Mouse (Mus musculus) intestine, postnatal 0 days (tissue): ENCODE measurements at regions not wholly inside any gene's neighbourhood (a gene's known extent, or its start where the extent isn't known, plus 50 kb on each side); places are given as distances from the start of the nearest gene placed in this dataset.

ENCODE experiments used
- ATAC-seq: fragments of 200-750 bp; cut with Nextera tagmentation; 2 replicates; pipeline ENCODE4 v1.8.0; 2017; ENCODE audit warnings: mild to moderate bottlenecking, moderate TSS enrichment, moderate library complexity
- H3K27ac ChIP-seq: fragments of 300-500 bp; sonication (generic); 2 replicates; pipeline ENCODE4 v1.5.1; 2014; ENCODE audit warnings: mild to moderate bottlenecking, low read depth, low read length, moderate library complexity
- H3K27me3 ChIP-seq: fragments of 300-500 bp; sonication (generic); replicated peaks from 2 replicates; pipeline ENCODE4 v1.6.1; 2014; ENCODE audit warnings: low read length, mixed read lengths; ENCODE audit not compliant: control insufficient read depth, insufficient read depth
- H3K36me3 ChIP-seq: fragments of 300-500 bp; sonication (generic); 2 replicates; pipeline ENCODE4 v1.6.1; 2014; ENCODE audit warnings: mild to moderate bottlenecking, moderate library complexity; ENCODE audit not compliant: control insufficient read depth, insufficient read depth
- H3K4me1 ChIP-seq: fragments of 300-500 bp; sonication (generic); replicated peaks from 2 replicates; pipeline ENCODE4 v1.6.1; 2014; ENCODE audit warnings: antibody characterized with exemption, low read length, mixed read lengths; ENCODE audit not compliant: control insufficient read depth, insufficient read depth
- H3K4me2 ChIP-seq: fragments of 300-500 bp; sonication (generic); replicated peaks from 2 replicates; pipeline ENCODE4 v1.6.1; 2014; ENCODE audit warnings: low read depth, mild to moderate bottlenecking, moderate library complexity
- H3K4me3 ChIP-seq: fragments of 300-500 bp; sonication (generic); 2 replicates; pipeline ENCODE4 v1.5.1; 2014; ENCODE audit warnings: low read depth, low read length
- H3K9ac ChIP-seq: fragments of 300-500 bp; sonication (generic); 2 replicates; pipeline ENCODE4 v1.6.1; 2014; ENCODE audit warnings: mild to moderate bottlenecking, low read depth, low read length
- H3K9me3 ChIP-seq: fragments of 300-500 bp; sonication (generic); 2 replicates; pipeline ENCODE4 v1.6.1; 2016; ENCODE audit warnings: mixed run types; ENCODE audit not compliant: control insufficient read depth
- CTCF ChIP-seq: sonication (generic); IDR thresholded peaks from 2 replicates; pipeline ENCODE4 v1.5.1; 2016; ENCODE audit warnings: low read depth, mild to moderate bottlenecking, control low read depth, antibody characterized with exemption, moderate library complexity
- WGBS: fragments of 180-500 bp; shearing (Covaris S2); extraction: QIAGEN DNeasy Blood & Tissue Kit; methylation state at CpG from one replicate; pipeline ENCODE4 v1.1.7; 2014; 5-methylcytosine and 5-hydroxymethylcytosine counted together

- H3K36me3 ChIP-seq = no peaks in the 10 kb centered on the region
- H3K9me3 ChIP-seq = no peaks in the 10 kb centered on the region
- H3K27ac ChIP-seq = no peak overlapping the region
- TF ChIP-seq CTCF = no peak
- no peak overlapping the region for H3K9ac ChIP-seq
- ATAC-seq = no peak
- no peak overlapping the region for H3K4me3 ChIP-seq
- no peak overlapping the region for H3K4me2 ChIP-seq
- H3K27me3 ChIP-seq = no peaks in the 10 kb centered on the region
- H3K4me1 ChIP-seq = no peaks in the 10 kb centered on the region
- WGBS = 62% methylated on average over 7 of the region's 7 CpGs
These were observed 75.1 kb upstream of the Nectin1 start for GRCm38 (mm10) chr9:43668731-43669130.

DNA sequence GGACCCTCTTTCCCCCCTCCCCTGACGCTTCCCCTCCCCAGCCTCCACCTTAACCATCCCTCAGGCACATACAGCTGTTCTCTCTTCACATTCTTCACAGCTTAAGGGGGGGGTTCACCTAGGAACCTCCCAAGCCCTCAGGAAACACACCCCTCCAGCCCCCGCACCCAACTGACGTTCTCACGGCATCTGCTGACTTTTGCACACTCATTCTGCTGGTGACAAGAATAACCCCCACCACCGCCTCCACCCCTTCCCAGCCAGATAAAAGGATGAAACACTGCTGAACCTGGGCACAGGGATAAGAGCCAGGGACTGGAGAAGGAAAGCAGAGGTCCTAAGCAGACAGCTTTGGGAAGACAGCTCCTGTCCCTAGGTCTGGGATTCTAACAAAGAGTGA, 73.2 kb upstream of the Nectin1 start:
- Histone ChIP-seq H3K4me3 (no peak overlapping the region), H3K27me3 (no peaks in the 10 kb centered on the region), H3K9me3 (no peaks in the 10 kb centered on the region), H3K4me2 (no peak overlapping the region), H3K9ac (no peak overlapping the region), H3K27ac (no peak overlapping the region), H3K4me1 (no peaks in the 10 kb centered on the region), H3K36me3 (no peaks in the 10 kb centered on the region)
- 53% methylated on average over 5 of the region's 5 CpGs for WGBS
- ATAC-seq = no peak
- TF ChIP-seq CTCF = no peak

GRCm38 (mm10) chr9:43673171-43673680, 70.6 kb upstream of the Nectin1 start:
- Histone ChIP-seq H3K36me3 (no peaks in the 10 kb centered on the region), H3K27me3 (no peaks in the 10 kb centered on the region), H3K4me3 (no peak overlapping the region), H3K4me2 (no peak overlapping the region), H3K27ac (no peak overlapping the region), H3K9ac (no peak overlapping the region), H3K9me3 (no peaks in the 10 kb centered on the region), H3K4me1 (no peaks in the 10 kb centered on the region)
- 37% methylated on average over 4 of the region's 4 CpGs for WGBS
- no peak for TF ChIP-seq CTCF
- ATAC-seq = no peak

GRCm38 (mm10) chr9:43674321-43674720, 69.5 kb upstream of the Nectin1 start:
- TF ChIP-seq CTCF = no peak
- Histone ChIP-seq H3K9me3 (no peaks in the 10 kb centered on the region), H3K27me3 (no peaks in the 10 kb centered on the region), H3K9ac (no peak overlapping the region), H3K4me1 (no peaks in the 10 kb centered on the region), H3K4me2 (no peak overlapping the region), H3K4me3 (no peak overlapping the region), H3K36me3 (no peaks in the 10 kb centered on the region), H3K27ac (no peak overlapping the region)
- 25% methylated on average over 8 of the region's 8 CpGs for WGBS
- ATAC-seq = no peak

DNA sequence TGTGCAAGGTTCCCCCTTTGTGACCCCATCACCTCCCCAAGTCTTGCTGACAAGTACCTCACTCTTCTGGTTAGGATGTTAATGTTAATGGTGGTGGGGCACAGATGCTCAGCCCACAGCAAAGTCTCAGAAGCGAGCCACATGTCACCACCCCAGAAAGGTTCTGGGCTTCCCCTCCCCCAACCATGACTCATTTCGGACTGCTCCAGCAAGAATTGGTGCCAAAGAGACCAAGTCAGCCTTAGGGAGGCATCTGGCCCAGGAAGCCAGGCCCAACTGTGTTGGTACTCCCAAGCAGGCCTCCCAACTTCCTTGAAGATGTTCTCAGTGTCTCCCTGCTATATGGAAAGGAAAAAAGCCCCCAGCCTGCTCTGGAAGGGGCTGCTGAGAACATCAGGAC, 67.8 kb upstream of the Nectin1 start:
- no peaks in the 10 kb centered on the region for H3K27me3 ChIP-seq
- no peak overlapping the region for H3K27ac ChIP-seq
- no peaks in the 10 kb centered on the region for H3K9me3 ChIP-seq
- no peaks in the 10 kb centered on the region for H3K36me3 ChIP-seq
- no peaks in the 10 kb centered on the region for H3K4me1 ChIP-seq
- no peak overlapping the region for H3K4me3 ChIP-seq
- H3K4me2 ChIP-seq = no peak overlapping the region
- ATAC-seq = no peak
- no peak overlapping the region for H3K9ac ChIP-seq
- WGBS = 80% methylated on average over 2 of the region's 2 CpGs
- no peak for TF ChIP-seq CTCF

- 33% methylated on average over 17 of the region's 17 CpGs for WGBS
- H3K27me3 ChIP-seq = no peaks in the 10 kb centered on the region
- no peak for ATAC-seq
These were observed 64.5 kb upstream of the Nectin1 start for GRCm38 (mm10) chr9:43679331-43679730.

GRCm38 (mm10) chr9:43681317-43681716, 62.5 kb upstream of the Nectin1 start:
- H3K4me3 ChIP-seq = no peak overlapping the region
- H3K9ac ChIP-seq = no peak overlapping the region
- H3K9me3 ChIP-seq = no peaks in the 10 kb centered on the region
- ATAC-seq = no peak
- no peak overlapping the region for H3K27ac ChIP-seq
- H3K4me1 ChIP-seq = no peaks in the 10 kb centered on the region
- 68% methylated on average over 3 of the region's 3 CpGs for WGBS
- H3K27me3 ChIP-seq = no peaks in the 10 kb centered on the region
- no peaks in the 10 kb centered on the region for H3K36me3 ChIP-seq
- no peak overlapping the region for H3K4me2 ChIP-seq
- no peak for TF ChIP-seq CTCF

More at GRCm38 (mm10) chr9:43679331-43679730, 64.5 kb upstream of the Nectin1 start:
- Histone ChIP-seq H3K4me1 (no peaks in the 10 kb centered on the region), H3K36me3 (no peaks in the 10 kb centered on the region), H3K27ac (no peak overlapping the region), H3K4me3 (no peak overlapping the region), H3K9me3 (no peaks in the 10 kb centered on the region), H3K9ac (no peak overlapping the region), H3K4me2 (no peak overlapping the region)
- TF ChIP-seq CTCF = no peak
